Mouse (Mus musculus): ENCODE measurements around the gene Fdxr. TPM values are rescaled to one million over a fixed set of nuclear protein-coding genes. Genes with fewer than 3 reads are reported as not detected.

Fdxr gene
- polyA plus RNA-seq, 1 experiment: 36.3 TPM

DNA sequence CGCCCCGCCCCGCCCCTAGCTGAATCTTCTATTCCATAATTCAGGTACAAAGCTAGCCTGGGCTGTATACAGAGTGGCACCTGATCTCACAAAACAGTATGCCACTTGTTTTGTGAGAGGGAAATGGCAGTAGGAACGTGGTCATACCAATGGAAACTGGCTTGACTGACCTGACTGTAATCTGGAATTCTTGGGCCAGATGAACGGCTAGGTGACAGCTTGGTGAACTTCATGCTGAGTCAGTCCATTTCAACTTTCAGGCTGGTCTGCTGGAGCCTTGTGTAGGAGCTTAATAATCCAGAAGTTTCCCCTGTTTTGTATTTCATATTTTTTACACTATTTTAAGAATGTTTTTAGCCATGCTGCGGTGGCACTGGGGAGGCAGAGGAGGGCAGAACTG is 1.3 kb upstream of the Fdxr start:
- Histone ChIP-seq H3K4me1 (replicated peaks; ENCODE audit: control insufficient read depth, insufficient read depth, low read length) (peaks cover 13% of the 10 kb centered on the region), H3K27ac (ENCODE audit: control insufficient read depth, insufficient read depth, low read length) (no peak overlapping the region), H3K4me3 (ENCODE audit: control insufficient read depth, insufficient read depth, low read length) (no peak overlapping the region), H3K27me3 (ENCODE audit: control insufficient read depth, insufficient read depth, low read length) (no peaks in the 10 kb centered on the region), H3K36me3 (ENCODE audit: control insufficient read depth, insufficient read depth, low read length) (no peaks in the 10 kb centered on the region)
- 87% methylated on average over 6 of the region's 6 CpGs for WGBS
- DNase-seq: no peak
- TF ChIP-seq CTCF (IDR thresholded peaks at IDR 0.05; ENCODE audit: borderline replicate concordance, control insufficient read depth, extremely low read depth, insufficient read depth, low read length, poor library complexity) (no peak), POLR2A (IDR thresholded peaks at IDR 0.05; ENCODE audit: control insufficient read depth, extremely low read depth, insufficient read depth, low read length, poor library complexity) (no peak)

DNA sequence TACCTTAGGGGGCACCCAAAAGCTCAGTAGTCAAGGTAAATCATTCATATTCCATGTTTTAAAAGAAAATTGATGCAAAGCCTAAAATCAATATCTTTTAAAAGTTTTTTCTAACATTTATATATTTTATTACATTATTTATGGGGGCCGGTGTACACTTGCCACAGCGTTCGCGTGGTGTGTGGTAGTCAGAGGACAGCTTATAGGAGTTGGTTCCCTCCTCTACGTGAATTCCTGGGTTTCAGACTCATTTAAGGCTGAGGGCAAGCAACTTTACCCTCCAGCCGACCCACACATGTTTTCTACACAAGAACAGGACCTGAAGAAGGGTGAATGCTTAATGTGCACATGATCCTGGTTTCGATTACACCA is 740 bp upstream of the Fdxr start:
- TF ChIP-seq CTCF (IDR thresholded peaks at IDR 0.05; ENCODE audit: borderline replicate concordance, control insufficient read depth, extremely low read depth, insufficient read depth, low read length, poor library complexity) (no peak), POLR2A (IDR thresholded peaks at IDR 0.05; ENCODE audit: control insufficient read depth, extremely low read depth, insufficient read depth, low read length, poor library complexity) (no peak)
- 16% methylated on average over 7 of the region's 7 CpGs for WGBS
- H3K27ac ChIP-seq (ENCODE audit: control insufficient read depth, insufficient read depth, low read length): peak overlapping the region; percentile 52; the same call in 1 of the 2 replicates
- no peaks in the 10 kb centered on the region for H3K27me3 ChIP-seq (ENCODE audit: control insufficient read depth, insufficient read depth, low read length)
- peak overlapping the region; percentile 56 for H3K4me3 ChIP-seq (ENCODE audit: control insufficient read depth, insufficient read depth, low read length)
- H3K36me3 ChIP-seq (ENCODE audit: control insufficient read depth, insufficient read depth, low read length): no peaks in the 10 kb centered on the region
- H3K4me1 ChIP-seq (replicated peaks; ENCODE audit: control insufficient read depth, insufficient read depth, low read length): peaks cover 13% of the 10 kb centered on the region
- DNase-seq: no peak

DNA sequence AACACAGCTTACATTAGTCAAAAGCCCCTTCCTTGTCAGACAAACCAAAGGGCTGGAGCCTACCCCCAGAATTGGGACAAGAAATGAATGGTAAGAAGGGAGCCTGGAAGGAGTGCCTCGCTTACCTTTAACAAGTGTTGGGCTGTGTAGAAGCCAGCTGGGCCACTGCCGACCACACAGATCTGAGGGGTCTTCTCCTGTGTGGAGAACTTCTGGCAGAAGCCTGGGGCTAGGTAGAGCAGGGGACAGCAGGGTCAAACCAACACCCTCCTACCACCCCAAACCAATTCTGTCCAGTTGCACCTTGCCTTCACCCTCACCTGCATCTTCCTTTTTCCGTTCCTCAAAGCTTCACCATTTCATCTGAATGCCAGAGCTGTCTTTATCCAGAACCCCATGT is 896 bp downstream of the Fdxr start:
- Histone ChIP-seq H3K4me1 (replicated peaks; ENCODE audit: control insufficient read depth, insufficient read depth, low read length) (peaks cover 13% of the 10 kb centered on the region), H3K4me3 (ENCODE audit: control insufficient read depth, insufficient read depth, low read length) (no peak overlapping the region), H3K27me3 (ENCODE audit: control insufficient read depth, insufficient read depth, low read length) (no peaks in the 10 kb centered on the region), H3K27ac (ENCODE audit: control insufficient read depth, insufficient read depth, low read length) (no peak overlapping the region), H3K36me3 (ENCODE audit: control insufficient read depth, insufficient read depth, low read length) (no peaks in the 10 kb centered on the region)
- DNase-seq: no peak
- 59% methylated on average over 3 of the region's 3 CpGs for WGBS
- TF ChIP-seq CTCF (IDR thresholded peaks at IDR 0.05; ENCODE audit: borderline replicate concordance, control insufficient read depth, extremely low read depth, insufficient read depth, low read length, poor library complexity): no peak
- no peak for TF ChIP-seq POLR2A (IDR thresholded peaks at IDR 0.05; ENCODE audit: control insufficient read depth, extremely low read depth, insufficient read depth, low read length, poor library complexity)

DNA sequence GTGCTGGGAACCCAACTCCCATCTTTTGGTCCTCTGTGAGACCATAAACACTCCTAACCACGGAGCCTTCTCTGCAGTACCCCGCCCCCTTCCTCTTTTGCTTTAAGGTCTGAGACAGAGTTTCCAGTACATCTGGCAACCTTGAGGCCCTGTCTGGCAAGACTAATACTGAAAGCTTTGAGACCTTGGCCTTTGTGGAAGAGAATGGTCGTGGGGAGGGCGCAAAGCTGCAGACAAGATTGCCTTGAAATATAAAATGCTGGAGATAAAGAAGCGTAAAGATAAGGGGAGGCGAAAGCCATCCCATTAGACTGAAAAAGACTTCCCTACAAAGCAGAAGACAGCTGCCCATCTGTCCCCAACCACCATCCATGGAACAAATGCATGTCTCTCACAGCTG is 1.3 kb downstream of the Fdxr start:
- Histone ChIP-seq H3K27ac (ENCODE audit: control insufficient read depth, insufficient read depth, low read length) (no peak overlapping the region), H3K36me3 (ENCODE audit: control insufficient read depth, insufficient read depth, low read length) (no peaks in the 10 kb centered on the region), H3K4me1 (replicated peaks; ENCODE audit: control insufficient read depth, insufficient read depth, low read length) (peaks cover 13% of the 10 kb centered on the region), H3K4me3 (ENCODE audit: control insufficient read depth, insufficient read depth, low read length) (no peak overlapping the region), H3K27me3 (ENCODE audit: control insufficient read depth, insufficient read depth, low read length) (no peaks in the 10 kb centered on the region)
- 60% methylated on average over 6 of the region's 6 CpGs for WGBS
- DNase-seq: no peak
- TF ChIP-seq CTCF (IDR thresholded peaks at IDR 0.05; ENCODE audit: borderline replicate concordance, control insufficient read depth, extremely low read depth, insufficient read depth, low read length, poor library complexity) (no peak), POLR2A (IDR thresholded peaks at IDR 0.05; ENCODE audit: control insufficient read depth, extremely low read depth, insufficient read depth, low read length, poor library complexity) (no peak)

DNA sequence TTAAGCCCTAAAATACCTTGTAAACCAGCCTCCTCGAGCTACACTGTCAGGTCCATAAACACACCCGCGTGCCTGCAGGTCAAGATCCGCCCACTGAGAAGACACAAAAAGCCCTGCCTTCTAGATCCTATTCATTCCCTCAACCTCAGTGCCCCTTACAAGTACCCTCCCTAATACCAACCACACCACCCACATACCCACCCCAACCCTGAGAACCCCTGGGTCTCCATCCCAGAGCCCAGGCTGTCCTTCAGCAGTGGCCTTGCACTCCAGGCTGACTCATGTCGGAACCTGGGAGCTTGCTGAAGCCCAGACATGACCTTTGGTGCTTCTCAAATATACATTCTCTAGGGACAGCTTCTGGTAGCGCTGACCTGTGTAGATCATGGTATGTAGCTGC is 2.1 kb downstream of the Fdxr start:
- no peak overlapping the region for H3K4me3 ChIP-seq (ENCODE audit: control insufficient read depth, insufficient read depth, low read length)
- H3K27ac ChIP-seq (ENCODE audit: control insufficient read depth, insufficient read depth, low read length): no peak overlapping the region
- TF ChIP-seq CTCF (IDR thresholded peaks at IDR 0.05; ENCODE audit: borderline replicate concordance, control insufficient read depth, extremely low read depth, insufficient read depth, low read length, poor library complexity) (no peak), POLR2A (IDR thresholded peaks at IDR 0.05; ENCODE audit: control insufficient read depth, extremely low read depth, insufficient read depth, low read length, poor library complexity) (no peak)
- no peak for DNase-seq
- H3K4me1 ChIP-seq (replicated peaks; ENCODE audit: control insufficient read depth, insufficient read depth, low read length): peaks cover 13% of the 10 kb centered on the region
- WGBS: 95% methylated on average over 6 of the region's 6 CpGs
- H3K27me3 ChIP-seq (ENCODE audit: control insufficient read depth, insufficient read depth, low read length): no peaks in the 10 kb centered on the region
- no peaks in the 10 kb centered on the region for H3K36me3 ChIP-seq (ENCODE audit: control insufficient read depth, insufficient read depth, low read length)

DNA sequence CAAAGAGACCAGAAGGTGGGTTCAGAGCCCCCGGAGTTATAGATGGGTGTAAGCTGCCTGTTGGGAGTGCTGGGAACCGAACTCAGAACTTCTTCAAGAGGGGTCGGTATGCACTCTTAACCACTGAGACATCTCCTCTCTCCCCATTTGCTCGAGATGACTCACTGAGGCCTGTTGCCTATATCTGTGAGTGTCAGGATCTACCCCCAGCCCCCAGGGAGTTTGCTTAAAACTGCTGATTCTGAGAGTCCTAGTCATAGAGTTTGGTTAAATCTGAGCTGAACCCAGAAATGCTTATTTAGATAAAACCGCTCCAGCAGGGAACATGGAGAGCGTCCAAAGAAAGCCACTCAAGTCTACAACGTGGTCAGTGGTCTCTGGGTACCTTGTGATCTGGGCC is 2.7 kb downstream of the Fdxr start:
- Histone ChIP-seq H3K27ac (ENCODE audit: control insufficient read depth, insufficient read depth, low read length) (no peak overlapping the region), H3K4me1 (replicated peaks; ENCODE audit: control insufficient read depth, insufficient read depth, low read length) (peaks cover 13% of the 10 kb centered on the region), H3K27me3 (ENCODE audit: control insufficient read depth, insufficient read depth, low read length) (no peaks in the 10 kb centered on the region), H3K4me3 (ENCODE audit: control insufficient read depth, insufficient read depth, low read length) (no peak overlapping the region), H3K36me3 (ENCODE audit: control insufficient read depth, insufficient read depth, low read length) (no peaks in the 10 kb centered on the region)
- 94% methylated on average over 7 of the region's 7 CpGs for WGBS
- no peak for DNase-seq
- no peak for TF ChIP-seq POLR2A (IDR thresholded peaks at IDR 0.05; ENCODE audit: control insufficient read depth, extremely low read depth, insufficient read depth, low read length, poor library complexity)
- no peak for TF ChIP-seq CTCF (IDR thresholded peaks at IDR 0.05; ENCODE audit: borderline replicate concordance, control insufficient read depth, extremely low read depth, insufficient read depth, low read length, poor library complexity)

DNA sequence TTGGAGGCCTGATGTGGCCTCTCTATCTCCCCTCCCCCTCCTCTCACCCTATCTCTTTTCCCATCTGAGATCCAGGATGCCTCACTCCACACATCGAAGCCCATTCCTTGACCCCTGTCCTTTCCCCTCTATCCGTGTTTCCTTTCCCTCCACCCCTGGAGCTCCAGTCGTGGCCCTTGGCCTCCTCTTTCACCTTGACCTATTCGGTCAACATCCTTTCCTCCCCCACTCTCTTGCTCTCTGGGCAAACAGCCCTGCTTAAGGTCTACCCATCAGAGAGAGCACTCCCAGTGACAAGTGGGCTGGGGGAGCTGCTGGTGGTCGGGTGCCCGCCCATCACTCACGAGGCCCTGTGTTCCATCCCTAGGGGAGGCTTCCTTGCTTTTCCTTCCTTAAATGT is 3.1 kb downstream of the Fdxr start:
- 92% methylated on average over 7 of the region's 7 CpGs for WGBS
- Histone ChIP-seq H3K4me3 (ENCODE audit: control insufficient read depth, insufficient read depth, low read length) (no peak overlapping the region), H3K27me3 (ENCODE audit: control insufficient read depth, insufficient read depth, low read length) (no peaks in the 10 kb centered on the region), H3K36me3 (ENCODE audit: control insufficient read depth, insufficient read depth, low read length) (no peaks in the 10 kb centered on the region), H3K4me1 (replicated peaks; ENCODE audit: control insufficient read depth, insufficient read depth, low read length) (peaks cover 13% of the 10 kb centered on the region), H3K27ac (ENCODE audit: control insufficient read depth, insufficient read depth, low read length) (no peak overlapping the region)
- DNase-seq: no peak
- TF ChIP-seq CTCF (IDR thresholded peaks at IDR 0.05; ENCODE audit: borderline replicate concordance, control insufficient read depth, extremely low read depth, insufficient read depth, low read length, poor library complexity) (no peak), POLR2A (IDR thresholded peaks at IDR 0.05; ENCODE audit: control insufficient read depth, extremely low read depth, insufficient read depth, low read length, poor library complexity) (no peak)
